Mouse (Mus musculus) kidney, adult 10 weeks (tissue): Measurements from ENCODE around the gene Gm10408. TPM values are rescaled to one million over a fixed set of nuclear protein-coding genes. Genes with fewer than 3 reads are reported as not detected.

Source experiments
- polyA plus RNA-seq: library from polyadenylated mRNA; stranded (reverse); fragments of 350-450 nt; fragmentation: Illumina TruSeq; extraction: RNeasy Lipid Tissue Mini Kit (QIAGEN cat#74804); gene quantifications from one replicate; pipeline ENCODE4 v1.2.3, GENCODE M21; 2014; ENCODE audit warnings: low read depth, low replicate concordance

Gene Gm10408
- not detected for polyA plus RNA-seq

DNA sequence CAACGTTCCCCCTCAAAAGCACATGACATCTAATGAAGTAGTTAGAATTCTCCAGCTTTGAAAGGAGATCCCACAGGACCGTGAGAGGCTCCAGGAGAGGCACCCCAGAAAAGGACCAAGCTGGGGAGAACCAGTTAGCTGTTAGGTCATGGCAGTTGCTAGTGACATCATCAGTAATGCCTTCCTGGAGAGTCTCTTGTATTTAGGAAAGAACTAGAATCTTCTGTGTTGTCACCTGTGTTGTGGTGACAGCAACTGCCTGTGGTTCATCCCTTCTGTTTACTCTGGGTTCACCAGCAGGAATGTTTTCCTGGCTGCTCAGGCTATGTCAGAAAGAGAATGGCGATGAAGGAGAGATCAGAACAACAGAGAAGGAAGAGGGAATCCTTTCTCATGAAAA lies at the start of gene Gm10408:
Gm10408 (plus strand) TSS at position 301 of the 400 bp plus-strand sequence.

DNA sequence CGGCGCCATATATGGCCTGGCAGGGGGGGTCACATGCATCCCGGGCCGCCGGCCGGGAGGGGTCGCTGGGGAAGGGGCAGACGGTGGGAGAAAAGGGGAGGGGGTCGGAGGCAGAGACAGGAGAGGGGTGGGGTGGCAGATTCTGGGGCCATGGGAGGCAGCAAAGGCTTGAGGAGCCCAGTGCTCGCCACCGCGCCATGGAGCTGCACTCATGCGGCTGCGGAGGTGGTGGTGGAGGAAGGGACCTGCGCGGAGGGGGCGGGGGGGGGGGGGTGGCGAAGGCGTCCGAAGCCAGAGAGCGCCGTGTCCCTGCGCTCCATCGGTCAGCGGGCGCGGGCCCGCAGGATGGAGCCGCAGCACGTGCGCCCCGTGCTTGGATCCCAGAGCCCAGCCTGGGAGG lies 36.9 kb upstream of the Gm10408 start, which contains the start of gene Gm10409:
Gm10409 (plus strand) TSS at position 301 of the 400 bp plus-strand sequence.

GRCm38 (mm10) chr14:3427803-3428202 lies 21.4 kb upstream of the Gm10408 start, which contains the start of gene Gm3005:
Gene Gm3005 (plus strand): TSS chr14:3428103.

Other genes with a start within 250 kb of the Gm10408 start
- 0.49 TPM for gene D830030K20Rik, start 240.9 kb upstream of the Gm10408 start, polyA plus RNA-seq
- gene Gm2956, start 116.8 kb upstream of the Gm10408 start, polyA plus RNA-seq = not detected
- not detected for gene Gm10413, start 54.3 kb upstream of the Gm10408 start, polyA plus RNA-seq
- not detected for gene Gm10409, start 36.8 kb upstream of the Gm10408 start, polyA plus RNA-seq
- gene Gm3005, start 21.3 kb upstream of the Gm10408 start, polyA plus RNA-seq = not detected
- gene Gm3012, start 185.1 kb downstream of the Gm10408 start, polyA plus RNA-seq = not detected
- gene Gm3020, start 202.7 kb downstream of the Gm10408 start, polyA plus RNA-seq = not detected
- gene Gm3043, start 239.4 kb downstream of the Gm10408 start, polyA plus RNA-seq = not detected